Mouse (Mus musculus): Measurements from ENCODE around the gene Stradb. TPM values are rescaled to one million over a fixed set of nuclear protein-coding genes. Genes with fewer than 3 reads are reported as not detected.

Stradb gene
- polyA plus RNA-seq (2012; rRNA removed) = 15.9 and 17.1 TPM in 2 replicates
- polyA plus RNA-seq (2014; fragmentation: Nextera tagmentation; extraction: Ambion mirVana) = 44.1 and 46.1 TPM in 2 replicates

DNA sequence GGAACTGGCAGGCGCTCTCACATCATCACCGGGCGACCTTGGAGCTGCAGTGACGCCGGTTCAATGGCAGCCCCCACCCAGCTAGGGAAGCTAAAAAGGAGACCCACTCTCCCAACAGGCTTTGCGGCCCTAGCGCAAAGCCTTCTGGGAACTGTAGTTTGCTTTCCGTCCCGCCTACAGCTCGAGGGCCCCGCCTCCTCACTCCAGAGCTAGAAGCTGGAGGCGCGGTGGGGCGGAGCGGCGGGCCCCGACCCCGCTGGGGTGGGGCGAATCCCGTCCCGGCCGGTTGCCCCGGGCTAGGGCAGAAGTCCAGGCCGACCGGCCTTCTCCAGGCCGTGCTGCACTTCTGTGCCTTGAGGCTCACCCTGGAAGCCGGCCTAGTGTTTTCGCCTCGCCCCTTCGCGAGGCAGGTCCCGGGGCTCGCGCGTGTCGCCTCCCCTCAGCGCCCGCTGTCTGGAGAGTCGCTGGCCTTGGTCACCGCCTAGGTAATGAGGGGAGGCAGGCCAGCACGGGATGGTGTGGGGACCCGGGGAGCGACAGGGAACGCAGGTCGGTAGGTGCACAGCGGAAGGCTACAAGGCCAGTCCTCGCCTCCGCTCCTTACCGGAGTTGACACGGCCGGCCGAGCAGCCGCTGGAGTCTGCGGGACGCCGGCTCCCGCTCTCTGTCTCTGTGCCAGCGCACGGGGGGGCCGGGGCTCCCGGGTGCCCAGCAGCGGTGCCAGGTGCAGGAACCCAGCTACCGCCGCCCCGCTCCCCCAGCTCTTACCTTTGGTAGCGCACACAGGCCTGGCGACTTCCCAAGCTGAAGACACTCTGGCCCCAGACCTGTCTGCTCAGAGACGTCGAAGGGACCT, at the start of gene Stradb, which contains the start of gene Trak2:
Gene Stradb, plus strand, starts transcription at position 157 of the 856 bp plus-strand sequence.
Gene Trak2, minus strand, starts transcription at position 65 of the 856 bp plus-strand sequence.
- peaks cover 37% of the 10 kb centered on the region for H3K36me3 ChIP-seq (replicated peaks; ENCODE audit: control insufficient read depth, insufficient read depth, low read depth)
- WGBS (ENCODE audit: insufficient replicate concordance) = under 1% methylated on average over 69 of the region's 69 CpGs
- DNase-seq (ENCODE audit: low read depth in 3 of 3, low spot score in 3 of 3) = peak; percentile 92 to 94 (median 93)
- peak within 1 kb of the TSS; percentile 89 for H3K27ac ChIP-seq
- peak; percentile 91 for ATAC-seq (ENCODE audit: insufficient read depth)
- peaks cover 20 to 25% of the 10 kb centered on the region in 2 experiments for H3K4me1 ChIP-seq (replicated peaks; ENCODE audit: control insufficient read depth in 2 of 2, insufficient read depth in 2 of 2, low read length in 1 of 2)
- peak within 1 kb of the TSS; percentile 89 for H3K9ac ChIP-seq (replicated peaks)
- H3K27me3 ChIP-seq (ENCODE audit: control insufficient read depth, insufficient read depth, low read length) = no peaks in the 10 kb centered on the region
- peak; percentile 14; the same call in 1 of the 2 replicates for TF ChIP-seq EP300 (IDR thresholded peaks at IDR 0.05; ENCODE audit: low read depth)
- peak; percentile 1; the same call in 1 of the 2 replicates for TF ChIP-seq CTCF (IDR thresholded peaks at IDR 0.05; ENCODE audit: low read depth)
- H3K4me2 ChIP-seq (ENCODE audit: low read depth) = peak within 1 kb of the TSS; percentile 90
- H3K9me3 ChIP-seq (ENCODE audit: control insufficient read depth, low read length) = no peaks in the 10 kb centered on the region
- H3K4me3 ChIP-seq (ENCODE audit: insufficient read depth in 1 of 2, low read depth in 2 of 2, low read length in 2 of 2) = peak within 1 kb of the TSS; percentile 89 to 92

DNA sequence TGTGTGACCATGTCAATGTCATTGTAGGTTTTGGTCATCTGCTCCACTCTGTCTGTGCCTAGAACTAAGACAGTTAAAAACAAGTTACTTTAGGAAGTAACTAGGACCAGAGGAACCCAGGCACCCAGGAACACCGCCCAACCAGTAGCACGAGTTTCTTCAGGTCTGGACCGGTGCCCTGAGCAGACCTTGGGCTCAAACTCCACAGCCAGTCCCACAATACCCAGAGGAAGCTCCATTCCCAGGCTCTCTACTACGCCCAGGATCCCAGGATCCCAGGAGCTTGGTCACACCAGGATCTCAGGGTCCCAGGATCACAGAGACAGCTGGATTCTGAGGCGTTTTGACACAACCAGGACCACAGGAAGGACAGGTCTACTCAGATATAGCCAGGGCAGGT, 46.7 kb upstream of the Stradb start:
- H3K36me3 ChIP-seq (replicated peaks; ENCODE audit: control insufficient read depth, insufficient read depth, low read depth) = peaks cover 46% of the 10 kb centered on the region
- TF ChIP-seq EP300 (IDR thresholded peaks at IDR 0.05; ENCODE audit: low read depth) = no peak
- TF ChIP-seq CTCF (IDR thresholded peaks at IDR 0.05; ENCODE audit: low read depth) = no peak
- WGBS (ENCODE audit: insufficient replicate concordance) = 93% methylated on average over 5 of the region's 5 CpGs

DNA sequence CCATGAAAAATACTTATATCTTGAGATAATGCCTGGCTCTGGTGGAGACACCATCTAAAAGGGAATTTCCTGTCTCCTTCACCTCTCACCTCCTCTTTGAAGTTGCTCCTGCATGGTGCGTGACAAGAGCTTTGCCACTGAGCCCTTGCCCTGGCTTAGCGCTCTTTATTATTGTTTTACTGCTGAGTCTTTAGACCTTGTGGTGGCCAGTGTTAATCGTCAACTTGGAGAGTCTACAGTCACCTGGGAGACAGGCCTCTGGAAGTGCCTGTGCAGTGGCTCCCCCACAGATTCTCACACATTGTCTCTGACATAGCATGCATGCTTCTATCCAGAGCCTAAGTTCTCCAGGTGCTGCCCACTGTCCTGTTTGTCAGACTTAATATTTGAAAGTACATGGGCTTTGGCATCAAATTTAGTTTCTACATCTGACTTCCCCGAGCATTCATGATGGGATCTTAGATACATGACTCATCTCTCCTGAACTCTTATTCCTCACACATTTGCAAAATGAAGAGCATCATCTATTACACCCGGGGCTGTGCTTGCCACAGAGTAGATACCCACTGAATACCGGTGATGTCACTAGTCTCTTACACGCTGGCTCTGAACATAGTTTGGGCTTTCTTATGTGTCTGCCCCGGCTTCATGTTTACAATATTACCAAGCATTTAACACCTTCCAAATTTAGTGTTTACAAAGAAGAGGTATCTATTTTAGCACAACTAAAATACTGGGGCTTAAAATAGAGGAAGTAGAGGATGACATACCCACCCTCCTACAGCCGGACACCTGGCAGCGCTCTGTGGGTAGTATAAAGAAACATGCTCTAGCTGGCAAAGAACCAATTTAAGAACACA, 36.3 kb upstream of the Stradb start:
- 89% methylated on average over 10 of the region's 10 CpGs for WGBS (ENCODE audit: insufficient replicate concordance)
- Histone ChIP-seq H3K9ac (replicated peaks) (no peak overlapping the region), H3K36me3 (replicated peaks; ENCODE audit: control insufficient read depth, insufficient read depth, low read depth) (peaks cover 34% of the 10 kb centered on the region), H3K4me3 (ENCODE audit: insufficient read depth in 1 of 2, low read depth in 2 of 2, low read length in 2 of 2) (no peak overlapping the region), H3K27me3 (ENCODE audit: control insufficient read depth, insufficient read depth, low read length) (no peaks in the 10 kb centered on the region), H3K9me3 (ENCODE audit: control insufficient read depth, low read length) (no peaks in the 10 kb centered on the region), H3K27ac (no peak overlapping the region), H3K4me1 (replicated peaks; ENCODE audit: control insufficient read depth in 2 of 2, insufficient read depth in 2 of 2, low read length in 1 of 2) (no peaks in the 10 kb centered on the region), H3K4me2 (ENCODE audit: low read depth) (no peak overlapping the region)
- no peak for ATAC-seq (ENCODE audit: insufficient read depth)
- no peak for TF ChIP-seq EP300 (IDR thresholded peaks at IDR 0.05; ENCODE audit: low read depth)
- DNase-seq (ENCODE audit: low read depth in 3 of 3, low spot score in 3 of 3) = no peak

More for the DNA sequence above, 46.7 kb upstream of the Stradb start:
- Histone ChIP-seq H3K27me3 (ENCODE audit: control insufficient read depth, insufficient read depth, low read length) (no peaks in the 10 kb centered on the region), H3K4me2 (ENCODE audit: low read depth) (no peak overlapping the region), H3K4me1 (replicated peaks; ENCODE audit: control insufficient read depth in 2 of 2, insufficient read depth in 2 of 2, low read length in 1 of 2) (no peaks in the 10 kb centered on the region), H3K9me3 (ENCODE audit: control insufficient read depth, low read length) (no peaks in the 10 kb centered on the region), H3K27ac (no peak overlapping the region), H3K9ac (replicated peaks) (no peak overlapping the region), H3K4me3 (ENCODE audit: insufficient read depth in 1 of 2, low read depth in 2 of 2, low read length in 2 of 2) (no peak overlapping the region)
- ATAC-seq (ENCODE audit: insufficient read depth) (no peak), DNase-seq (ENCODE audit: low read depth in 3 of 3, low spot score in 3 of 3) (no peak)

DNA sequence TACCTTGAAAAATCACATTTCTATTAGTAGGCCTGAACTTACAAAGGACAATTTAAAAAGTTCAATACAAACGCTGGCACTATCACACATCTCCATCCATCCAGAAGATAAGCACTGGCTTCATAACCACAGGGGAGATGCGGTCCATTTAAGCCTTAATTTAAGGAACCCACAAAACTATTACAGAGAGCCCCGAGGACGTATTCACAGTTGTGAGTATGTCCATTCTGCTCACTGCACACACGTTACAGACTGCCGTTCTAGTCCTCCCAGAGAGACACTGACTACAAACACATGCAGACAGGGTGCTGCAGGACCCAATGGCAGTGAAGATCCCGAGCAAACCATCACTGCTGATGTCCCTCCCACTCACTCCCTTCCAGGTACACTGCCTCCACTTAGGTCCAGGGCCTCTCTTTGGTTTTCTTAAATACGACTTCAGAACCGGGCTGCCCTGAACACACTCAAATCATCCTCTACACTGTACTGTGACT, 35.7 kb upstream of the Stradb start:
- 91% methylated on average over 9 of the region's 9 CpGs for WGBS (ENCODE audit: insufficient replicate concordance)
- Histone ChIP-seq H3K27me3 (ENCODE audit: control insufficient read depth, insufficient read depth, low read length) (no peaks in the 10 kb centered on the region), H3K27ac (no peak overlapping the region), H3K4me3 (ENCODE audit: insufficient read depth in 1 of 2, low read depth in 2 of 2, low read length in 2 of 2) (no peak overlapping the region), H3K4me1 (replicated peaks; ENCODE audit: control insufficient read depth in 2 of 2, insufficient read depth in 2 of 2, low read length in 1 of 2) (no peaks in the 10 kb centered on the region), H3K4me2 (ENCODE audit: low read depth) (no peak overlapping the region), H3K36me3 (replicated peaks; ENCODE audit: control insufficient read depth, insufficient read depth, low read depth) (peaks cover 34% of the 10 kb centered on the region), H3K9me3 (ENCODE audit: control insufficient read depth, low read length) (no peaks in the 10 kb centered on the region), H3K9ac (replicated peaks) (no peak overlapping the region)
- TF ChIP-seq CTCF (IDR thresholded peaks at IDR 0.05; ENCODE audit: low read depth) = no peak
- TF ChIP-seq EP300 (IDR thresholded peaks at IDR 0.05; ENCODE audit: low read depth) = no peak
- no peak for DNase-seq (ENCODE audit: low read depth in 3 of 3, low spot score in 3 of 3)
- ATAC-seq (ENCODE audit: insufficient read depth) = no peak

All from liver, embryonic 14.5 days (tissue).